Mouse (Mus musculus) bone marrow macrophage, adult 2 months (primary cell): ENCODE data around the gene Sec22a. TPM values are rescaled to one million over a fixed set of nuclear protein-coding genes. Genes with fewer than 3 reads are reported as not detected.

Experiments
- H3K27ac ChIP-seq: 2 replicates; pipeline ENCODE4 v1.5.1; 2012; ENCODE audit warnings: low read depth, low read length; ENCODE audit not compliant: insufficient read depth
- H3K4me1 ChIP-seq: 2 replicates; pipeline ENCODE4 v1.6.1; 2012; ENCODE audit warnings: low read length; ENCODE audit not compliant: control insufficient read depth, insufficient read depth
- H3K4me3 ChIP-seq: 2 replicates; pipeline ENCODE4 v1.5.1; 2012; ENCODE audit warnings: mild to moderate bottlenecking, low read length, moderate library complexity; ENCODE audit not compliant: insufficient read depth
- CTCF ChIP-seq: IDR thresholded peaks from 2 replicates; pipeline ENCODE4 v1.5.1; 2012; ENCODE audit warnings: low read depth, mild to moderate bottlenecking, low read length, moderate library complexity
- POLR2A ChIP-seq: IDR thresholded peaks from 2 replicates; pipeline ENCODE4 v1.6.1; 2012; ENCODE audit warnings: mild to moderate bottlenecking, low read depth, low read length, borderline replicate concordance
- polyA plus RNA-seq: library from polyadenylated mRNA; stranded (reverse); fragments of >200 nt; gene quantifications from 2 replicates; pipeline ENCODE4 v1.2.4, GENCODE M21; 2012; ENCODE audit not compliant: missing spikeins, insufficient read depth, insufficient read length

The Sec22a gene
- polyA plus RNA-seq, 1 experiment, result 17.4 TPM

- no peaks in the 10 kb centered on the region for H3K4me1 ChIP-seq
- TF ChIP-seq POLR2A (no peak), CTCF (no peak)
- H3K4me3 ChIP-seq, result no peak overlapping the region
- H3K27ac ChIP-seq, result no peak overlapping the region
These were observed 48.2 kb downstream of the Sec22a start for GRCm38 (mm10) chr16:35315496-35315895.

DNA sequence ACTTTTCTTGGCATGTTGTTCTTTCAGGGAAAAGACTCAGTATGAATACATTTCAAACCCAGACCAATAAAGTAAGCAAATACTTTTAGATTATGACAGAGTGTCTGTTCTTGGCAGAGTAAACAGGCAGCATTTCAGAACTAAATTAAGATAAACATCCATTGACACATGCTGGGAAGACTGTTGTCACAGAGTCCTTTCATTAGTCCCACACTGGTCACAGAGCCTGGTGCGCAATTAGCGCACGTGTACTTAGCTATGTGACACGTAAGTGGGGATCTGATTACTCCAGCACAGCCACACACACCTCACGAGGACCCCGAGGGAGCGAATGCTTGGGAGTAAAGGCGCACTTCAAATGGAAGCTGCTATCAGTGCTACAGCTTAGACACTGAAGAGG lies 52.1 kb downstream of the Sec22a start:
- Histone ChIP-seq H3K4me1 (no peaks in the 10 kb centered on the region), H3K27ac (no peak overlapping the region), H3K4me3 (no peak overlapping the region)
- no peak for TF ChIP-seq POLR2A
- TF ChIP-seq CTCF, result no peak

- Histone ChIP-seq H3K27ac (no peak overlapping the region), H3K4me1 (no peaks in the 10 kb centered on the region), H3K4me3 (no peak overlapping the region)
- TF ChIP-seq CTCF, result no peak
These were observed 53.1 kb downstream of the Sec22a start for GRCm38 (mm10) chr16:35310551-35311110.

DNA sequence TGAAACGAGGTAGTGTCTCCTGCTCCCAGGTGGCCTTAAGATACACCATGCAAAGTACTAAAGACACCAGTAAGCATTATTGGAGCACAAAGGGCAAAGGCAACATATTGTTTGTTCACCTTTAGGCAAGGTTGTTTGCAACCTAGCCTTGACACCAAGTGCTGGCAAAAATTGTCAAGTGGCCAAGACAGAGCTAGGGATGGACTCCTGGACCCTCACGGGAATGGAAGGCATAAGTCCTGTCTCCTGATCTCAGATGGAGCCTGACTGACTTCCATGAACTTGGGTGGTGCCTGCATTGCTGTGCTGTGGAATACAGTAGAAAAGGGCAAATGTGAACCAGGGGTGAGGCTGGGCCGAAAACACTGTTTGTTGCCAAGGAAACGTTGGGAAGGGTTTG lies 54.1 kb downstream of the Sec22a start:
- Histone ChIP-seq H3K4me3 (no peak overlapping the region), H3K4me1 (no peaks in the 10 kb centered on the region), H3K27ac (no peak overlapping the region)
- no peak for TF ChIP-seq POLR2A
- no peak for TF ChIP-seq CTCF

GRCm38 (mm10) chr16:35308486-35309143 lies 55.1 kb downstream of the Sec22a start:
- TF ChIP-seq CTCF (no peak), POLR2A (no peak)
- Histone ChIP-seq H3K4me3 (no peak overlapping the region), H3K4me1 (no peaks in the 10 kb centered on the region), H3K27ac (no peak overlapping the region)

DNA sequence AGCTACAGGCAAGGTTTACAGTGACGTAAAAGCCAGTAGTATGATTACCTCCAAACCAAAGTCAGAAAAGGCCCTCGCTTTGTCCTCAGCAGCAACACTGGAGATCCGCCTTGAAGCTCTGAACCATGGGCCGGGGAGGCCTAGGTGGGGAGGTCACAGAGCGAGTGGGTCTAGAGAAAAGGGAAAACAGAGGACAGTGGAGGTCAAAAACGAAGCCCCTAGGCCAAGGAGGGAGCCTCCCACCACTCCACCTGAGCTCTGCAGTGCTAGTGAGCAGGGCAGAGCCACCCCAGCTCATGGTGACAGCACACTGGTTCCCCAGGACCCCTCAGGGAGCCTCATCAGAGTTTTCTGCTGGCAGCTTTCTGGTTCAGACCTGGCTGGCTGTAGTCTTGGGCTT lies 55.7 kb downstream of the Sec22a start:
- Histone ChIP-seq H3K4me3 (no peak overlapping the region), H3K27ac (no peak overlapping the region), H3K4me1 (no peaks in the 10 kb centered on the region)
- TF ChIP-seq CTCF, result no peak
- TF ChIP-seq POLR2A, result no peak

DNA sequence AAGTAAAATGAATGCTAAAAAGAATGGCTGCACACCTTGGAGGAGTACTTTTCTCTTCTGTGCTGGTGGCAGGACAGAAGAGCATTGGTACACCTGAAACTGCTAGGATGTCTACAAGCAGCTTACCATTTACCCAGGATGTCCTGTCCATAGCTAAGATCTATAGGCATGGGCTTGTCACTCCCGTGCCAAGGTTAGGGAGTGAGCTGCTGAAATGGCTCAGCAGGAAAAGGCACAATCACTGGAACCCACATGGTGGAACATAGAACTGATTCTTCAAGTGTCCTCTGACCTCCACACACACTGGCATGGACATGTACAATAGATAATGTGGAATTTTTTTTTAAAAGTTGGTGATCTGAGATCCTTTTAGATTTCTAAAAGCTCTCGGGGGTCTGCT lies 56.4 kb downstream of the Sec22a start:
- H3K4me3 ChIP-seq, result no peak overlapping the region
- no peaks in the 10 kb centered on the region for H3K4me1 ChIP-seq
- TF ChIP-seq CTCF (no peak), POLR2A (no peak)
- no peak overlapping the region for H3K27ac ChIP-seq

DNA sequence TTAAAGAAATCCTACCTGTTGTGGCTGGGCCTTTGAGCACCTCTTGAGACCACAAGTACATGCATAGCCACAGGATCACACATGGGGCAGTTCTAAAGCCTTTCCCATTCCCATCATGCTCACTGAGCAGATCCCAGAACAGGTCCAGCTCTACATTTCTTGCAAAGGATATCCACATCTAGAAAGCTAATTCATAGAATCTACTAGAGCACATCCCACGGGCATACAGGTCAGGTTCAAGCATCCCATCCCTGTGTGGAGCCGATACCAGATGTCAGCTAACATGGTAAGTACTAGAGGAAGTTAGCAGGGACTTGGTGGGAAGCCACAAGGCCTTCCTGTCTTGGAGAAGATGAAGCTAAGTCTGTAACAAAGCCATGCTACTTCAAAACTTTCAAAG lies 57.1 kb downstream of the Sec22a start:
- Histone ChIP-seq H3K27ac (no peak overlapping the region), H3K4me1 (no peaks in the 10 kb centered on the region), H3K4me3 (no peak overlapping the region)
- no peak for TF ChIP-seq CTCF
- TF ChIP-seq POLR2A, result no peak

DNA sequence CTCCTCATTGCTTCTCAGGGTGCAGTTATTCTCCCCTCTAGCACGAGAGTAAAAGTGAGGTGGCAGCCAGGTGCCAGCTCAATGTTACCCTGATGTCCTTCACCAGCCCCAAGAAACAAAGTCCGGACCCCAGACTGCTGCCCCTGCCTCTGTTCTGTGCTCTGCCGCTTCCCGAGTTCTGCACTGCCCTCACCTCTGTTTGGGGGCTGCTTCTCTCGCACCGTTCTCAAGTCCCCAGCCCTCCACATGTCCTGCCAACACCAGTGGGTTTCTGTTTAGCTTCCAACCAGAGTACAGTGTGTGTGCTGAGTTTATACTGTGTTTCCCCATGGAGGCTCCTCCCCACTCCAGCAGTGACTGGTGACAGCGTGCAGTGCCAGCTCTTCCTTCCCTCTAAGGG lies 58.5 kb downstream of the Sec22a start:
- H3K27ac ChIP-seq, result no peak overlapping the region
- H3K4me1 ChIP-seq, result no peaks in the 10 kb centered on the region
- no peak for TF ChIP-seq CTCF
- no peak for TF ChIP-seq POLR2A
- no peak overlapping the region for H3K4me3 ChIP-seq

- Histone ChIP-seq H3K4me1 (no peaks in the 10 kb centered on the region), H3K27ac (no peak overlapping the region), H3K4me3 (no peak overlapping the region)
- TF ChIP-seq POLR2A, result no peak
- no peak for TF ChIP-seq CTCF
These were observed 59.3 kb downstream of the Sec22a start for GRCm38 (mm10) chr16:35304416-35304815.
